Mouse (Mus musculus) megakaryocyte, embryonic 14.5 days (primary cell): ENCODE data around the gene Id2.

Experiments used
- FLI1 ChIP-seq: IDR thresholded peaks from 2 replicates; pipeline ENCODE4 v1.6.1; 2012; ENCODE audit warnings: low read length, inconsistent platforms, mixed read lengths
- GATA1 ChIP-seq: IDR thresholded peaks from 3 replicates; pipeline ENCODE4 v1.6.1; 2012; ENCODE audit warnings: mixed read lengths, low read length, inconsistent platforms, borderline replicate concordance

- TF ChIP-seq FLI1 (no peak), GATA1 (no peak)
These were observed 1.4 kb downstream of the Id2 start for GRCm38 (mm10) chr12:25095538-25095937.
